Mouse (Mus musculus) cerebellum, postnatal 36 days (tissue): Measurements from ENCODE around the gene Ptprf.
A peak's percentile ranks its signal among the peaks of the same experiment; 100 is the strongest.

ENCODE experiments used
- DNase-seq, 2 experiments: peaks; one replicate each; pipeline ENCODE4 v3.0.0; 2021 to 2022; ENCODE audit warnings: mixed read lengths in 2 of 2

Gene Ptprf

GRCm38 (mm10) chr4:118256217-118256616 lies 35.0 kb downstream of the Ptprf start:
- DNase-seq: no peak

- DNase-seq: no peak
Observed at GRCm38 (mm10) chr4:118254953-118255352, 36.3 kb downstream of the Ptprf start.

- no peak for DNase-seq
Observed at GRCm38 (mm10) chr4:118247323-118247722, 43.9 kb downstream of the Ptprf start.

GRCm38 (mm10) chr4:118245847-118246246 lies 45.4 kb downstream of the Ptprf start:
- DNase-seq: no peak

- DNase-seq: no peak
Observed at GRCm38 (mm10) chr4:118243791-118244190, 47.4 kb downstream of the Ptprf start.

- DNase-seq: no peak
Observed at GRCm38 (mm10) chr4:118243298-118243697, 47.9 kb downstream of the Ptprf start.

GRCm38 (mm10) chr4:118239960-118240689 lies 51.1 kb downstream of the Ptprf start:
- peak in 1 of 2 experiments; percentile 9 for DNase-seq

GRCm38 (mm10) chr4:118238666-118239065 lies 52.5 kb downstream of the Ptprf start:
- DNase-seq: no peak

- DNase-seq: no peak
Observed at GRCm38 (mm10) chr4:118236871-118237270, 54.3 kb downstream of the Ptprf start.

GRCm38 (mm10) chr4:118234711-118235388 lies 56.4 kb downstream of the Ptprf start:
- DNase-seq: no peak

- DNase-seq: no peak
Observed at GRCm38 (mm10) chr4:118233886-118234285, 57.3 kb downstream of the Ptprf start.

GRCm38 (mm10) chr4:118231861-118232260 lies 59.3 kb downstream of the Ptprf start:
- no peak for DNase-seq

- DNase-seq: no peak
Observed at GRCm38 (mm10) chr4:118229035-118229770, 62.0 kb downstream of the Ptprf start.

GRCm38 (mm10) chr4:118227398-118227797 lies 63.8 kb downstream of the Ptprf start:
- no peak for DNase-seq

GRCm38 (mm10) chr4:118221261-118221660 lies 69.9 kb downstream of the Ptprf start:
- DNase-seq: no peak

- DNase-seq: no peak
Observed at GRCm38 (mm10) chr4:118220756-118221155, 70.4 kb downstream of the Ptprf start.

GRCm38 (mm10) chr4:118219487-118219886 lies 71.7 kb downstream of the Ptprf start:
- DNase-seq: no peak

GRCm38 (mm10) chr4:118218521-118218920 lies 72.7 kb downstream of the Ptprf start:
- no peak for DNase-seq

- peak; percentile 72 to 74 for DNase-seq
Observed at GRCm38 (mm10) chr4:118216726-118217595, 74.2 kb downstream of the Ptprf start.

GRCm38 (mm10) chr4:118214891-118215290 lies 76.3 kb downstream of the Ptprf start:
- DNase-seq: no peak

GRCm38 (mm10) chr4:118206918-118207640 lies 84.1 kb downstream of the Ptprf start:
- DNase-seq: no peak

GRCm38 (mm10) chr4:118205906-118206305 lies 85.3 kb downstream of the Ptprf start:
- DNase-seq: no peak
